Mouse (Mus musculus) limb, embryonic 14.5 days (tissue): ENCODE measurements around the gene Lrrtm1. TPM values are rescaled to one million over a fixed set of nuclear protein-coding genes. Genes with fewer than 3 reads are reported as not detected.

ENCODE experiments used
- ATAC-seq: fragments of 200-750 bp; cut with Nextera tagmentation; 2 replicates; pipeline ENCODE4 v1.8.0; 2017; ENCODE audit warnings: low read depth, moderate number of reproducible peaks, moderate TSS enrichment; ENCODE audit not compliant: low FRiP score
- DNase-seq: peaks from one replicate; pipeline ENCODE4 v3.0.0-alpha.2; 2015; ENCODE audit warnings: low spot score
- H3K27ac ChIP-seq: fragments of 300-500 bp; sonication (generic); replicated peaks from 2 replicates; pipeline ENCODE4 v1.5.1; 2014; ENCODE audit warnings: low read depth, mild to moderate bottlenecking, low read length, moderate library complexity, mixed read lengths
- H3K27me3 ChIP-seq: fragments of 300-500 bp; sonication (generic); 2 replicates; pipeline ENCODE4 v1.6.1; 2014; ENCODE audit warnings: low read length, mixed read lengths; ENCODE audit not compliant: control insufficient read depth, insufficient read depth
- H3K36me3 ChIP-seq: fragments of 300-500 bp; sonication (generic); 2 replicates; pipeline ENCODE4 v1.6.1; 2014; ENCODE audit warnings: mild to moderate bottlenecking, low read length, moderate library complexity, mixed read lengths; ENCODE audit not compliant: control insufficient read depth, insufficient read depth
- H3K4me1 ChIP-seq: fragments of 300-500 bp; sonication (generic); 2 replicates; pipeline ENCODE4 v1.6.1; 2014; ENCODE audit warnings: antibody characterized with exemption, low read length, mixed read lengths; ENCODE audit not compliant: control insufficient read depth, insufficient read depth
- H3K4me2 ChIP-seq: fragments of 300-500 bp; sonication (generic); replicated peaks from 2 replicates; pipeline ENCODE4 v1.6.1; 2014; ENCODE audit warnings: low read depth, mild to moderate bottlenecking, low read length, moderate library complexity; ENCODE audit not compliant: severe bottlenecking
- H3K4me3 ChIP-seq: fragments of 300-500 bp; sonication (generic); replicated peaks from 2 replicates; pipeline ENCODE4 v1.5.1; 2014; ENCODE audit warnings: low read length
- H3K9ac ChIP-seq: fragments of 300-500 bp; sonication (generic); 2 replicates; pipeline ENCODE4 v1.6.1; 2014; ENCODE audit warnings: mild to moderate bottlenecking, low read depth, low read length, moderate library complexity; ENCODE audit not compliant: severe bottlenecking
- H3K9me3 ChIP-seq: fragments of 300-500 bp; sonication (generic); 2 replicates; pipeline ENCODE4 v1.6.1; 2016; ENCODE audit warnings: low read length; ENCODE audit not compliant: control insufficient read depth
- POLR2A ChIP-seq: fragments of 200-500 bp; IDR thresholded peaks from 2 replicates; pipeline ENCODE4 v1.8.0; 2012; ENCODE audit warnings: inconsistent platforms, mild to moderate bottlenecking, moderate library complexity, borderline replicate concordance; ENCODE audit not compliant: insufficient read depth, insufficient read length; ENCODE audit errors: extremely low read depth
- WGBS: fragments of 180-500 bp; shearing (Covaris S2); extraction: QIAGEN DNeasy Blood & Tissue Kit; methylation state at CpG from one replicate; pipeline ENCODE4 v1.1.7; 2014; 5-methylcytosine and 5-hydroxymethylcytosine counted together
- polyA plus RNA-seq, 2 experiments: library from polyadenylated mRNA; depleted of rRNA in 1 of 2; stranded (reverse) in 1 of 2; unstranded in 1 of 2; fragments of >200 nt; fragmentation: Nextera tagmentation in 1 of 2; extraction: Ambion mirVana in 1 of 2; gene quantifications; 2 replicates each; pipeline versions ENCODE4 v1.2.1 to v1.2.3; 2012 to 2014

Gene Lrrtm1
- polyA plus RNA-seq, 2 experiments, result 8.0 to 9.3 TPM

DNA sequence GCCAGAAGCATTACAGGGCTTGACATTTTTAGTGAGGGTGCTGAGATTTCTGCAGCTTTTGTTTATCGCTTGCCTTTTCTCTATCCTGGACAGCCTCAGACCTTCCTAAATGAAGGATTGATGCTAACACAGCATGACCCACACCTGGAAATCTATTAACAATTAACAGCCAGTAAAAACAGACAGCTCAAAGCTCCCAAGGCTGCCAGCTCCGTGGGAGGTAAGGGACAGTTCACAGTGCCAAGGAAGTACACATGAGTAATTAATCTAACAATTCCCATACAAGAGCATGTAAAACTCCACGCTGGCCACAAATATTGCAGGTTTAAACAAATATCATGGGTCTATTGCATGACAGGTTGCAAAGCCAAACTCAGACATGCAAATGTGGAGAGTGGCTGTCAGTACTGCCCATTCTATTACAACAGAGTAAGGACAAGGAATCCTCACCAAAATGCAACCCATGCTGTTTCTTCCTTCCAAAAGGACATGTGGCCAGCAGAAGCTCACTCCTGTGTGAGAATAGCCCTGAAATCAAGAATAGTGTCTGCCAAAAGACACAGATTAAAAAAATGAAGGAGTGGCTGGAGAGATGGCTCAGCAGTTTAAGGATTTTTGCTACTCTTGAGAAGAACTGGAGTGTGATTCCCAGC lies 28.6 kb upstream of the Lrrtm1 start:
- Histone ChIP-seq H3K27ac (no peak overlapping the region), H3K4me2 (no peak overlapping the region), H3K4me3 (no peak overlapping the region), H3K9me3 (no peaks in the 10 kb centered on the region), H3K9ac (no peak overlapping the region), H3K36me3 (no peaks in the 10 kb centered on the region), H3K27me3 (no peaks in the 10 kb centered on the region), H3K4me1 (peaks cover 9% of the 10 kb centered on the region; the same call in 1 of the 2 replicates)
- DNase-seq (no peak), ATAC-seq (no peak)
- WGBS, result 4% methylated on average over 3 of the region's 3 CpGs
- no peak for TF ChIP-seq POLR2A

DNA sequence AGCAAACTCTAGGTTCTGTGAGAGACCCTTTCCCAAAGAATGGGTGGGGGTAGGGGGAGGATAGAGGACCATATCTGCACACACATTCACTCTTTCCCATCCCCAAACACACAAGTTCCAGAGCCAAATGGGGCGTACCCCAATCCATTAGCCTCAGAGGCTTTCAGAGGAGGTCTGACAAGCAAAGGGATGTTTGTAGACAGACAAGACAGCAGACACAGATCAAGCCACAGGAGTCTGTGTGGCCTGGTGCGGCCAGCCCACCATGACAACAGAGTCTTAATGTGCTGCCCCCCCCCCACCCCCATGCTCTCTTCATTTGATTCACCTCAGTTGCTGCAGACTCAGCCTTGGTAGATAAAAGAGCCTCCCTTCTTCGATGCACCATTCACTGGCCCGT lies 27.2 kb upstream of the Lrrtm1 start:
- Histone ChIP-seq H3K27ac (no peak overlapping the region), H3K4me1 (peaks cover 9% of the 10 kb centered on the region; the same call in 1 of the 2 replicates), H3K9ac (no peak overlapping the region), H3K4me3 (no peak overlapping the region), H3K36me3 (no peaks in the 10 kb centered on the region), H3K27me3 (no peaks in the 10 kb centered on the region), H3K9me3 (no peaks in the 10 kb centered on the region), H3K4me2 (no peak overlapping the region)
- DNase-seq, result no peak
- no peak for ATAC-seq
- TF ChIP-seq POLR2A, result no peak
- 86% methylated on average over 4 of the region's 4 CpGs for WGBS

DNA sequence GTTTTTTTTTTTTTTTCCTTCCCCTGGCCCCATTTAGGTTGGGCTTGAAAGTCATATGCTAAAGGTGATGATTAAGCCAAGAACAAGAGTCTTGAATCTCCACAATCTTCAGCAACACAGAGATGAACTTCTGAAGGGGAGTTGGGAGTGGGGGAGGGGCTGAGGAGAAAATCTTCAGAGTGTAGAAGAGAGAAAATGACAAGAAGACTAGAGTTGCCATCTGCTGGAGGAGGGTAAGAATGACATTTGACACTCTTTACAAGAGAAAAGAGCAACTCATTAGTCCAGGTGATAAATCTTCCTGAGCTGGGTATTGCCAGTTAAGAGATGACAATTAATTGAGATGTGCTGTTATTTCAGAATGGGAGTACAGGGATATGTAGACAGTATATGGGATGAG lies 23.6 kb upstream of the Lrrtm1 start:
- ATAC-seq (no peak), DNase-seq (no peak)
- Histone ChIP-seq H3K27ac (no peak overlapping the region), H3K4me3 (no peak overlapping the region), H3K4me2 (no peak overlapping the region), H3K9ac (no peak overlapping the region), H3K4me1 (0 out of 2 replicates have a peak, but pooled peaks cover 2% of the 10 kb centered on the region), H3K27me3 (no peaks in the 10 kb centered on the region), H3K9me3 (no peaks in the 10 kb centered on the region), H3K36me3 (no peaks in the 10 kb centered on the region)
- TF ChIP-seq POLR2A, result no peak

DNA sequence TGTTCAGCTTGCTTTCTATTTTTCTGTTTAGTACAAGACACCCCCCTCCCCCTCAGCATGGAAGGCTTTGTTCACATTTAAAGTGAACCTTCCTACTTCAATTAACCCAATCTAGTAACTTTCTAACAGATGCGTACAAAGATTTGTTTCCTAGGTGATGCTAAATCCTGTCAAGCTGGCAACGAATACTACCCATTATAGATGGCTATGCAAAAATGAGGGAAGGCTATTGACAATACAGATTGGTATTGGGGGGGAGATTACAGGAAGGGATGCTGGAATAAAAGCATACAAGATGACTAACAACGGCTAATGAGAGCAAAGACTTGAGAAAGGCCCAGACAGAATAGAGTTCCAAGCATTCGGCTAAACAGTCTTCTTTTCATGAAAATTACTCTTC lies 21.7 kb upstream of the Lrrtm1 start:
- no peak for TF ChIP-seq POLR2A

DNA sequence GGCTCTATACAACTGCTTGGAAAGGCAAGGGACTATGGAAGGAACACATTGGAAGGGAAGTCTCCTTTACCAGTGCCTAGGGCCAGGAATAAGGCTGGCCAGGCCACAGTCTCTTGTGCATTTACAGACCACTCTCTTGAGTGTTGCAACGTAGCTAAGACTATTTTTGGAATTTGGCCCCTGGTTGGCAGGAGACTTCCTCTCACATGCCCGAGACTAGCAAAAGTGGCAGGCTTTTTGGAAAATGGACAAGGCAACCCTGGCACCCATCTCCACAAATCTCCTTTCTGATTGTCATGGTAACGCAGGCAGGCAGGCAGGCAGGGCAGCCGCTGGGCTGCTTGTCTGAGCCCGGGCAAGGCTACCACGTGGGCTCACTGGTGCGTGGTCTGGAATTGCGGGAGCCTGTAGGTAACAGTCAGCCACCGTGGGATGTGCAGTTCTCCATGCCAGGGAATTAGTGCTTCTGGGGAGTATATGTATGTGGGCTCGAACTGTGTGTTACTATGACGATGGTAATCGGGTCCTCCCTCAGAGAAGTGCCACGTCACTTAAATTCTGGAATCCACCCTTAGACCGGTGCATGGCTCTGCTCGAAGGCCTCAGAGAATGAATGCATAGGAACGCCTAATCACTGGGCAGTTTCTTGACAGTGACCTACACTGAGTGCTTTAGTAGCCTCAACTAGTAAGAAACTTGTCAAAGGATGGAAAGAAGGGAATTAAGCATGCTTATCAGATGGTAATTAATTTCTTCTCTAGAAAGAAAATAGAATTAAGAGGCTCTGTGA lies 19.4 kb upstream of the Lrrtm1 start:
- H3K9me3 ChIP-seq, result no peaks in the 10 kb centered on the region
- no peak overlapping the region for H3K9ac ChIP-seq
- ATAC-seq (no peak), DNase-seq (no peak)
- H3K36me3 ChIP-seq, result no peaks in the 10 kb centered on the region
- TF ChIP-seq POLR2A, result no peak
- no peak overlapping the region for H3K4me2 ChIP-seq
- no peak overlapping the region for H3K4me3 ChIP-seq
- no peaks in the 10 kb centered on the region for H3K27me3 ChIP-seq
- H3K4me1 ChIP-seq, result no peaks in the 10 kb centered on the region
- 75% methylated on average over 16 of the region's 16 CpGs for WGBS
- H3K27ac ChIP-seq, result no peak overlapping the region

More for the DNA sequence above, 21.7 kb upstream of the Lrrtm1 start:
- H3K9me3 ChIP-seq, result no peaks in the 10 kb centered on the region
- DNase-seq (no peak), ATAC-seq (no peak)
- no peaks in the 10 kb centered on the region for H3K27me3 ChIP-seq
- H3K4me2 ChIP-seq, result no peak overlapping the region
- H3K4me3 ChIP-seq, result no peak overlapping the region
- no peak overlapping the region for H3K27ac ChIP-seq
- H3K36me3 ChIP-seq, result no peaks in the 10 kb centered on the region
- no peak overlapping the region for H3K9ac ChIP-seq
- no peaks in the 10 kb centered on the region for H3K4me1 ChIP-seq
- 81% methylated on average over 4 of the region's 4 CpGs for WGBS
